Mouse (Mus musculus): ENCODE results near the gene Spock2.
"Not testable (repeated sequence)": the region's sequence is repeated elsewhere in the genome, so short reads cannot be mapped to it uniquely, and the experiment has no call there.

The Spock2 gene

DNA sequence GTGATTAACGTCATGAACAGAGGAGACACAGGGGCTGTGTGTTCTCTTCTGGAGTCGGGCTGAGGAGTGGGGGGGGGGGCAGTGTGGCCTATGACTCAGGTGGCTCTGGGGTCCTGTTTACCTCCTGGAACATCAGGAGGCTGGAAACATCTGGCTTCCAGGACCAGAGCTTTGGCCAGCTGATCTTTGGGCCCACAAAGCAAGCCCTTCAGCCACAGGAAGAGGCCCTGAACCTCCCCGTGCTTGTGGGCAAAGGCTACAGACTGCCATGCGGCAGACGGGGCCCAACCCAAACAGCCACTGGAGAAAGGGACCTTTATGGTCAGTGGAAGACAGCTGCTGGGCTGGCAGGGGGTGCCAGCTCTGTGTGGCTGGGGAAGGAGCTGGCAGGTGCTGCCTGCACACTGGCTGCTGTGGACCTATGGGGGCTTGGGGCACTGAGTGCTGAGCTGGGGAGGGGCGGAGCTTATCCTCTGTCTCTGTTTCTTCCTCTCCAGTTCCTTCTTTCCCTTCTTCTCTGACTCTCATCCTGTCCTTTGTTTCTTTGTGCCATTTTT is 45.2 kb downstream of the Spock2 start:
- DNase-seq, result peak in 1 of 2 experiments; percentile 25

DNA sequence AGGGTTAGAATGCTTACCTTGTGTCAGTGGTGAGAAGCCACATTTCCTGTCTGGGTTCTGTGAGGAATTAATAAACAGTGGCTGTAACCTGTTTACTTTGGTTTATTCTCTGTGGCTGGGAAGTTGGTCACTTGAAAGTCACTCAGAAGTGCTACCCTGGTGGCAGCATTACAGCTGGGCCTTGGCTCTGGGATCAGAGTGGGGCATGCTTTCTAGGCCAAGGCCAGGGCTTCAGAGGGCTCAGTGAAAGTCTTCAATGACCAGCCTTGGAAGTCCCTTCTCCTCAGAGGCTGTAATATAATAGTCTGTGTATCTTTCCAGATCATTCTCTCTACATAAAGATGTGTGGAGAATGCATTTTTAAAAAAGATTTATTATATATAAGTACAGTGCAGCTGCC is 50.0 kb downstream of the Spock2 start:
- DNase-seq, result no peak

DNA sequence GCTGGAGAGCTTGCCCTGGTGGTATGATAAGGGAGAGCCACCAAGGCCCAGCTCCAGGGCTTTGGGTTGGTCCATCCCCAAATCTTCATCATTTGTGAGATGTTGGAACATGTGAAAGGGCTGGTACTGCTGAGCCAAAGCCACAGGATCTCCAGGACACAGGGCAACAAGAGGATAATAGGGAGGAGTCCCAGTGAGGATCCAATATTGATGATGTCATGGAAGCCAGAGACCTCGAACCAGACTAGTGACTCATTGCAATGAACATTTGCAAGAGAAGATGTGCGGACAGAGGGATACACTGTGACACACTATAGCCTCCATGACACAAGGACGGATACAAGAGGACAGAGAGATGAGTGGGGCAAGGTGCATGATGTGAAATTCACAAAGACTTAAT is 52.1 kb downstream of the Spock2 start:
- DNase-seq, result no peak

DNA sequence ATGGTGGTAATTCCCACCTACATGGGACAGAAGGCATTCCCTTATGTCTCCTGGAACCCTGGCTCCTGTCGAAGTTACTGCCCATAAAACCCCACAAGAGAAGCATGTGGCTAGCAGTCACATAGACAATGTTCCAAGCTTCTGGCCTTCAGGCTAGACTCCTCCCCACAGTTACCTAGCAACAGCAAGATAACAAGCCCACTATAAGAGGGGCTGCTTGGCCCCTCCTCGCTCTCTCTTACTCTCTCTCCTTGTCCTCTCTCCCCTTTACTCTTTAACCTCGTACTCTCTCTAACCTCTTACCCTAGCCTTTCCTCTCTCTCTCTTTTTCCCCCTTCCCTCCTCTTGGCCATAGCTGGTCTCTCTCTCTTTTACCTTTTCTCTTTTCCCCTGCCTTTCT is 55.4 kb downstream of the Spock2 start:
- peak; percentile 49 to 59 for DNase-seq

DNA sequence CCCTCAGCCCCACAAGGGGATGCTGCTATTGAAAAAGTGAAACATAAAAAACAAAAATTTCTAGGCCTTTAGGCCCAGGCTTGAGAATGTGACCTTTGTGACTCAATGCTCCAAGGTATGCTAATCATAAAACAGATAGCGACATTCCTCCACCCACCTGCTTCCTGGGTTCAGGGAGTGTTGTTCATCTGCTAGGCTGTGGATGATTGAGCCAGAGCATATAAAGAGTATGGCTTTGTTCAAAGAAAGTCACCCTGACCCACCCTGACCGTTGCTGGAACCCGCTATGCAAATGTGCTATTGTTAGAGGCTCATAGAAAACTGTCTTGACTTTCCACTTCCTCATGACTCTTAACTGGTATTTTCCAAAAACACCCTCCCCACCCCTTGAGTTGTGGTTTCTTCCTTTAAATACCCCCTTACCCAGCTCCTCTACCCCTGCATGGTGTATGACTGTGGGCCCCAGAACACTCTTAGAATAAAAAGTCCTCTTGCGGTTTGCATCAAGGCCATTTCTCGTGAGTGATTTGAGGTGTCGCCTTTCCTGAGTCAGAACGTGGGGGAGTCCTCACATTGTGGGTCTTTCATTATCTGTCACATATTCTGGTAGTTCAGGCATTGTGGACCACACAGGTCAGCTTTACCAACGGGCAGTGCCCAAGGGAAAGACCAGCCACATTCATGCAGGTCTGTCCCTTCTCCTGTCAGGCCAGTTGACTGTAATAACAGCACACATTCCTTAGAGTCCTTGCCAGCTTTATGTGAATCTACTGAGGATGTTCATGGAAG is 56.4 kb downstream of the Spock2 start:
- peak; percentile 56 to 64 for DNase-seq

DNA sequence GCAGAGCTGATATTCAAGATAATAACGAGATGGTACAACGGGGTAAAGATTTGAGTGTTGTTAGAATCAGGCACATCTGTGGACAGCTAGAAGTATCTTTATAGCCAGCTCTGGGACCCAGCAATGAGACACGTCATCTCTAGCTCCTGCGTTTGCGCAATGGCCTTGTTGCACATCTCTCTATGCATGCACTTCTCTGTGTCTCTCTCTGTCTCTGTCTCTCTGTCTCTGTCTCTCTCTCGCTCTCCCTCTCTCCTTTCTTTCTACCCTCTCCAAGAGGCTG is 56.9 kb downstream of the Spock2 start:
- DNase-seq, result no peak

DNA sequence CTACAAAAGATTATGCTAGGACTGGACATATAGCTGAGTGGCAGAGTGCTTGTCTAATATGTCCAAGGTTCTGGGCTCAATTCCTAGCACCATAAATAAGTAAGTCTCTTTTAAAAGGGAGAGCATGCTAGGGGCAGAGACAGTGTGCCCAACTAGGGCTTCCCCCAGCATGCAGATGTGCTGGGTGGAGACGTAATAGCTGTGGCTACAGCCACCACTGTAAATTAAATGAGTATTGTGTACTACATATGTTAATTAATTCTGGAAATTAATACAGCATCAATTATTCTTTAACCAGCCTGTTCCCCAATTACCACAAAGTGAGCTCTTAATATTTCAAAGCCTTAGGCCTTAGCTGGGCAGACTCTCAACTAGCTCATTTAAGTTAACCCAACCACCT is 58.9 kb downstream of the Spock2 start:
- no peak for DNase-seq

DNA sequence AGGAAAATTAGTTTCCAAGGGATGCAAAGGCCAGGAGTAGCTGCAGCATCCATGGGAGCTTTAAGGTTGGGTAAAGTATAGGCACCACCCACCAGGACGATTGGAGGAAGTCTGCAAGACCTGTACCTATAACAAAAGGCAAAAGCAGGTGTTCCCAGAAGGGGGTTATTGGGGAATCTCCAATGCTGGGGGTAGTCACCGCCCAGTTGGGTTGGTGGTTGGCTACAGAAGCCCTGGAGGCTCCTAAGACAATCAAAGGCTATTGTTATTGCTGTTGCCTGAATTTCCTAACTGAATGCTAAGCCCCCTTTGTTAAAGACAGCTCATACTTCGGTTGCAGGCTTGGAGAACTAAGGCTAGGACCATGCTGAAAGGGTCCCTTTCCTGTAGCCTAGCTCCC is 60.0 kb downstream of the Spock2 start:
- DNase-seq, result no peak

DNA sequence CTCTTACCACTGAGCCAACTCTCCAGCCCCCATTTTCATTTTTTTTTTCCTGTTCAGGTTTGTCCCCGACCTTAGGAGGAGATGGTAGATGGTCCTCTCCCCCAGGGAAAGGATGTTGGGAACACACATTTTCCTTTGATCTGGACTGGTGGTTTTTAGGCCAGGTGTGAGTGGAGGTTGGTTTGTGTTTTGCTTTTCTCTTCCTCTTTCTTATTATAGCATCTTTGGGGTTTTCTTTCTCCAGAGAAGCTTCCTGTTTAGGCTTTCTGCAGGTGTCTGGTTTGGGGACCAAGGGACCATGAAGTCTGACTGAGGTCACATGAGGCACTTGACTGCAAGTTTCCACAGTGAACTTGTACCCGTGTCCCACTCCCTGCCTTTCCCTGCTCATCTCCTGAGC is 62.3 kb downstream of the Spock2 start:
- peak; percentile 77 to 81 for DNase-seq

DNA sequence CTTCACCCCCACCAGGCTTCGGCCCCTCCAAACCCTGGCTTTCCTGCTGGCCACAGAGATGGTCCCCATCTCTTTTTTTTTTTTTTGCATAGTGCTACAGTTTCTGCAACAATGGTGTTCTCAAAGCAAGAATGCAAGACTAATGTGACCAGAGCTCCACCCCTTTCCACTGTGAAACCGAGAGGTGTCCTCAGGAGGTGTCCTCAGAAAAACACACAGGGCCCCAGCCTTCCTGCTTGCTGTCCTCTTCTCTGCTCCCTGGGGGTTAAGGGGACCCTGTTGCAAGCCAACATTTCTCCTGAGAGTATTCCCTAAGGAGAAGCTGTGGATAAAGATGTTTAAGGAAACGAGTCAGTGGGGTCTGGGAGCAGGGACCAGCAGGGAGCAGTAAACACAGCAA is 62.9 kb downstream of the Spock2 start:
- DNase-seq, result peak; percentile 68 to 70

DNA sequence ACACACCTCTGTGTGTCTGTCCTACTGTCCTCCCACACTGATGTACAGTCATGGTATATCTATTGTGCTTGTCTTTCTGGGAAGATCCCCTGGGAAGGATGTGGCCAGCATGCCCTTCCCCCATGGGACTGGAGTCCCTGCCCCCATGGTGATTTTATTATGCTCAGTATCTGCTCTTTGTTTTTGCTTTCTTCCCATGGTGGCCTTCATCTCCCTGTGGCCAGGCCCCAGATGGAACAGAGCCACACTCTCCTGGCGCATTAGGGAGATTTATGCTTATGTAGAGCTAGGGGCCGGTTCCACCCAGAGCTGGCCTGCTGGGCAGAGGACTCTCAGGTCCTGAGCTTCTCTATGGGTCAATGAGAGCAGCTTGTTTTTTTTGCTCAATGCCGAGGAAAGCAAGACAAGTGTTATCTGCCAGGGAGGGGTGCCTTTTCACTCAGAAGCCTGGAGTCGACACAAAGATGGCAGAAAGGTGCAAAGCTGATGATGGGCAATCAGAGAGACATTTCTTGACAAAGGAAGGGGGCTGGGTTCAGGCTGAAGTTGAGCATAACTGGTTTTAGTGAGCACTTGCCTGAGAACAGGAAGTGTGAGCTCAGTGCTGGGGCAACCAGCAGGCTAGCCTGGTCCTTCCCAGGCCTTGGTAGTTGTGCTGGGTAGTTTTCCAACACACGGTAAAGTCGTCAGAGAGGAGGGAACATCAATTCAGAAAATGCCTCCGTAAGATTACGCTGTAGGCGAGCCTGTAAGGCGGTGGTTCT is 64.5 kb downstream of the Spock2 start:
- peak; percentile 43 to 46 for DNase-seq

DNA sequence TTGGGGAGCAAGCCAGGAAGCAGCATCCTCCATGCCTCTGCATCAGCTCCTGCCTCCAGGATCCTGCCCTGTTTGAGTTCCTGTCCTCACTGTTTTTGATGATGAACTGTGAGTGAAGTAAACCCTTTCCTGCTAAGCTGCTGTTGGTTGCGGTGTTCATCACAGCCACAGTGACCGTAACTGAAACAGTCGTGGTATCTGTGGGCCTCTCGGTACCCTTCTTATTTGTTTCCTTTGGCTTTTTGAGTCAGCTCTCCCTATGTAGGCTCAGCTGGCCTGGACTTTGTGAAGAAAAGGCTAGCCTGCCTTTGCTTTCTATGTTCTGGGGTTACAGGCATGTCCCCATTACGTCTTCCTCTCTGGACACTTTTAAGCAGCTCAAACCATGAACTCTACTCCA is 65.3 kb downstream of the Spock2 start:
- DNase-seq, result no peak

DNA sequence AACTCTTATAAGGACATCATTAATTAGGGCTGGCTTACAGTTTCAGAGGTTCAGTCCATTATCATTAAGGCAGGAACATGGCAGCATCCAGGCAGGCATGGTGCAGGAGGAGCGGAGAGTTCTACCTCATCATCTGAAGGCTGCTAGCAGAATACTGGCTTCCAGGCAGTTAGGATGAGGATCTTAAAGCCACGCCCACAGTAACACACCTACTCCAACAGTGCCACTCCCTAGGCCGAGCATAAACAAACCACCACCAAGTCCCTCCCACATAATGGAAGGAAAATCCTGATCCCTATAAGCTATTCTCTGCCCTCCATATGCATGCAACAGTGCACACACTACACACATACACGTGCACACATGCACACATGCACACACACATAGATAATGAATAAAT is 66.3 kb downstream of the Spock2 start:
- no peak for DNase-seq

DNA sequence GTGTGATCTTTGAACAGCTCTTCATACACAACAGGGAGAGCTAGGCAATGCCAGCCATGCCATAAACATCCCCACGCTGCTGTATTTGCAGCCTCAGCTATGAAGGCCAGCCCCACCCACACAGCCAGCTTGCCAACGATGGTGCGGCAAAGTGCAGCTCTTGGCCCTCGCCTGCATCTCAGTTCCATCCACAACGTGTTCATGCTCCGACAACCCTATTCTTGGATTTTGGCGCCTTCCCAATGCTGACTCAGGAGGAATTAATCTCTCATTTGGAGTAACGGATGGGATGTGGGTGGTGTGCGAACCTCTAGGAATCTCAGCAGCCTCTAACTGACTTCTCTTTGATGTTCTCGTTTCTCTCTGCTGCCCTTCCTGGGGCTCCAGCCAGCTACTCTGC is 67.0 kb downstream of the Spock2 start:
- DNase-seq, result no peak

DNA sequence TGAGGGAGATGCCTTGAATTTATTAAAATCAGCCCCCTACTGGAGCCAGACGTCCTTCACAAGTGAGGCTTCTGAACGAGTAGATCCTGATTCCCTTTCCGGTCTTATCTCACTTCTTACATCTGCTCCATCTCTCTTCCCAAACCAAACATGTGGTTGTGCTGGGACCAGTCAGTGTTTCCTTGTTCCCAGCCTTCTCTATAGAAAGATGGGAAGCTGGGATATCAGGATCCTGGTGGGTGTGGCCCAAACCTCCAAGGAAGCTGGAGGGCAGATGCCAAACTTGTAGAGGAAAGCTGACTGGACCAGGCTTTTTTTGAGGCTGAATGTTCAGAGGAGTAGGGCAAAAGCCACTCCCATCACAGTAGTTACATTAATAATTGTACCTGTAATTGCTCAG is 68.5 kb downstream of the Spock2 start:
- no peak for DNase-seq

DNA sequence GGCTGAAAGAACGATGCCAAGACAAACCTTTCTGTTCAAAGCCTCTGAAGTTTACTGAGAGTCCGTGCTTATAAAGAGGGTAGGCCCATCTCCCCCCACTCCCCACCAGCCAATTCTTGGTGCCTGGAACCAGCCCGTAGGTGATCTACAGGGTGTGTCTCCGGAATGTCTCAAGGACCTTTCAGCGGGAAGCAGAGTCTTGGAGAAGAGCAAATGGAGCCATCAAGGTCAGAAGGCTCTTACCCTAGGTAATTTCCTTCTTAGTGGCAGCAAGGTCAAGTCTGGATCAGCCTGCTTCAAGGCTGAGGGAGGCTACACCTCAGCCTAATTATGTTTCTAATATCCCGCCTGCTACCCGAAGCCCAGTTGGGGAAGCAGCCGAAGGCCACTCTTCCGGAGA is 69.3 kb downstream of the Spock2 start:
- not testable (repeated sequence) for DNase-seq

Measured in B cell, adult 2 months (primary cell).